Mouse (Mus musculus) left cerebral cortex, postnatal 25 days (tissue): ENCODE data around the gene Ube2c. TPM values are rescaled to one million over a fixed set of nuclear protein-coding genes. Genes with fewer than 3 reads are reported as not detected.
A peak's percentile ranks its signal among the peaks of the same experiment; 100 is the strongest.

Experiments used
- DNase-seq, 2 experiments: peaks; one replicate each; pipeline ENCODE4 v3.0.0; 2022; ENCODE audit warnings: low spot score in 2 of 2, mixed read lengths in 1 of 2
- intact Hi-C: fragments of 180-260 bp; cut with DNase I; formaldehyde crosslinking; loops from one replicate; pipeline ENCODE4 v1.15.1; 2025
- total RNA-seq, 2 experiments: library from RNA; stranded (reverse); gene quantifications; 2 replicates each; pipeline ENCODE4 v1.2.3; 2021

Ube2c gene
- under 1 TPM; 0.60 to 0.89 TPM for total RNA-seq

GRCm38 (mm10) chr2:164769258-164770037, at the start of gene Ube2c:
Gene Ube2c, plus strand, starts transcription at chr2:164769898.
- peak; percentile 97 to 99 for DNase-seq
- intact Hi-C loops = no loop called here

DNA sequence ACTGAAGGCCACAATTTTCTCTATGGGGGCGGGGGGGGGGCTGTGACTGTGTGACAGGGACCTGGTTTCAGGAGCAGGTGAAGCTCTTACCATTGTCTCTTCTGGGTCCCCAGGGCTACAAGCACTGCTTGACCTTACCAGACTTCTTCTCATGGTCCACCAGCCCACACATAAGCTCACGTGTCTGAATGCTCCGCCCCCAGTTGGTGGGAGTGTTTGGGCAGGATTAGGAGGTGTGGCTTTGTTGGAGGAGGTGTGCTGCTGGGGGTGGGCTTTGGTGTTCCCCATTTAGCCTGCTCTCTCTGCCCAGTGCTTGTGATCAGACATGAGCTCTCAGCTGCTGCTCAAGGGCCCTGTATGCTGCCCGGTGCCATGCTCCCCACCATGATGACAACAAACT, 46.4 kb upstream of the Ube2c start:
- DNase-seq = no peak
- intact Hi-C loops = no loop called here

DNA sequence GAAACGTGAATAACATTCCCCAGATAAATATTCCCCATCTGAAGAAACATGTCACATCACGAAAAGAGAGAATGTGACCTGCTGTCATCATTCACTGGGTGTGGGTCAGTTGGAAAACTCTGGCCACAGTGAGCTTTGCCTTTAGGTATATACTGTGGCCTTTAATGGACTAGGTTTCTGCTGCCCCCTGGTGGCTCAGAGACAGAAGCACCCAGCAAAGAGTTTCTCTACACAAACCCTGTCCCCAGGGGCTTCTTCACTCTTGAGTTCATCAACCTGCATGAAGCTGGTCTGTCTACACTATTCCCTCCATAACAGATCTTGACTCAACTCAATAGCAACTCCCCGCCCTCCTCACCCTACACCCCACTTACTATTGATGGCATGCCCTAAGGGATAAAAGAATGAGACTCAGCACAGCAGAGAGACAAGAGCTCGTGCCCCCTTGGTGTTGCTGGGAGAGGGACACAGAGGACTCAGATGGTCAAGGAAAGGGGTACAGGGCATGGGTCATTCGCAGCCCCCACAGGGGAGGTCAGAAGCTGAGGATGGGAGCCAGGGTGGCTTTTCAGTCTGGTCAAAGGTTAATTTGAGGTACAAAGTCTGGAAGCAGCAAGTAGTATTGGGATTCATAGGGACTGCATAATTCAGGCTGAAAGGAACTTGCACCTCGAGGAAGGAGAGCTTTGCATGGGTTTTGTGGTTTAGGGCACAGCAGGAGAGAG, 43.6 kb upstream of the Ube2c start:
- DNase-seq = peak; percentile 64 to 65
- intact Hi-C loops = loop anchor here (1.0 to 5.0 kb wide), 3 partner anchors 47 to 309 kb away; partner anchors contain the start of gene Eppin

DNA sequence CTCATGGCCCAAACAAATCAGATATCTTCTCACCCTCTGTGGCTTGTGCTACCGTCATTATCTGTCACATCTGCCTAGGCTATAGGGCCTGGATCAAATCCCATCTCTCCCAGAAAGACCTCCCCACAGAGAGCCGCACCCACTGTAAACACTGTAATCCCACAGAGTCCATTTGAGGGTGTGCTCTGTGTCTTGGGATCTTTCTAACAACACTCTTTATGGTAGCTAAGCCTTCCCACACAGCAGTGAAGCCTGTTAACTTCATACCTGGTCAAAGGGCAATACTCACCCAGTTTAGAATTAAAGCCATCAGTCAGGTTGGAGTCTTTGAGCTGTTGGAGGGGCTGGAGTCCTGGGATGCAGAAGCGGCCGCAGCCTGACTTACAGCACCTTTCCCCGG, 38.0 kb upstream of the Ube2c start:
- intact Hi-C loops = no loop called here
- no peak for DNase-seq

- intact Hi-C loops = no loop called here
- DNase-seq = no peak
Measured at GRCm38 (mm10) chr2:164733259-164733658, 36.4 kb upstream of the Ube2c start.

GRCm38 (mm10) chr2:164734839-164735238, 34.9 kb upstream of the Ube2c start:
- intact Hi-C loops = no loop called here
- DNase-seq = no peak

DNA sequence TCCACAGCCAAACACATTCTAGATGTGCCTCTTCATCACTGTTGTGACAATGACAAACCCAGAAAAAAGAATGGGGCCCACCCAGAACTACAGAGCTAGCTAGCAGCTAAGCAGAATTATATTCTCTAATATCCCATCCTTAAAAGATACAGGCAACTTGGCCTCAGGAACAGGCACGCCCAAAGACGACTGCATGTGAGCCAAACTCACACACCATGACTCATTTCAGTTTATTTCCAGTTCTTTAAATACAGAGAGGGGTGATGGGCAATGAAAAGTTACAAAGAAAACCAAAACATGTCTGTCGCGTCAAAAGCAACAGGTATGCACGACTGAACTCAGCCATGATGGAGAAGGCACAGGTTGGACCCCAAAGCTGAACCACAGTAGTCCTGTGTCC, 34.3 kb upstream of the Ube2c start:
- intact Hi-C loops = no loop called here
- DNase-seq = peak in 1 of 2 experiments; percentile 21

GRCm38 (mm10) chr2:164737377-164738090, 32.2 kb upstream of the Ube2c start:
- DNase-seq = no peak
- intact Hi-C loops = no loop called here

- intact Hi-C loops = no loop called here
- DNase-seq = peak in 1 of 2 experiments; percentile 23
Measured at GRCm38 (mm10) chr2:164739876-164740275, 29.8 kb upstream of the Ube2c start.

GRCm38 (mm10) chr2:164744987-164745386, 24.7 kb upstream of the Ube2c start:
- intact Hi-C loops = no loop called here
- no peak for DNase-seq

DNA sequence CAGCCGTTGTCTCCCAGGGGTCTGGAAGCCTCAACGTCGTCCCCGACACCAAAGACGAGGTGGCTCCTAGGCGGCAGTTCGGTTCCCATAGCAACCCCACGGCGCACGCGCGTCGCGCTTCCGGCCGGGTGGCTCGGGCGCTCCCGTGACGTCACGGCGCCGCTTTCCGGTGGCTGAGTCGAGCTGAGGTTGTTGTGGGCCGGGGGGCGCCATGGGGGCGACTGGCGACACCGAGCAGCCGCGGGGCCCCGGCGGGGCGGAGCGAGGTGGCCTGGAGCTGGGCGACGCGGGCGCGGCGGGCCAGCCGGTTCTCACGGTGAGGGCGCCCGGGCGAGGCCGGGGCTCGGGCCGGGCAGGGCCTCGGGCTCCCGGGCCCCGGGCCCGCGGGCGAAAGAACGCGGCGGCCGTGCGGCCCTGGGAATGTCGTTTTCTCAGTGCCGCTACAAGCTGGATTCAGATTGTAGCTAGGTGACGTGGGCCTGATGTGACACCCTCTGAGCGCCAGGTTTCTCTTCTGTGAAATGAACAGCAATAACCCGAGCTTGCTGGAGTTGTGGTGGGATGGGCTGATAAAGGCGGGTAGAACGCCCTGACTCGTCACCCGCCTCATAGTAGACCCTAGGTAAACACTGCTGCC, 23.7 kb upstream of the Ube2c start, which contains the start of the genes Wfdc3 and Dnttip1:
TSS of gene Wfdc3 (minus strand) at position 89 of the 637 bp plus-strand sequence.
TSS of gene Dnttip1 (plus strand) at position 141 of the 637 bp plus-strand sequence.
- intact Hi-C loops = no loop called here
- DNase-seq = peak; percentile 96 to 97

DNA sequence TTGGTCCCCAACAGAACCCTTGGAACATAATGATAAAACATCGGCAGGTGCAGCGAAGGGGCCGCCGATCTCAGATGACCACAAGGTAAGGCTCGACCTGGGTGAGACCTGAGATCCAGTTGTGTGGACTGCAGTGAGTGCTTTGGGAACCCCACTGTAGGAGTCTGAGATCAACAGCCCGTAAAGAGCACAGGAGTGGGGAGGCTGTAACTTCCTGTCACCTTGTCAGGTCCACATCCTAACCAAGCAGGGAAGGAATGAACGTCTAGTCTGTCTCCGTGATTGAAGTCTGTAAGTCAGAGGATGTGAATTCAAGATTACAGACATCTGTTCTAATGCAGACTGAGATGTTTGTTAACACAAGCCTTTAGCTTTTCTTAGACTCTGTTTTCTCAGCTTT, 23.0 kb upstream of the Ube2c start:
- intact Hi-C loops = no loop called here

GRCm38 (mm10) chr2:164748191-164748590, 21.5 kb upstream of the Ube2c start:
- DNase-seq = no peak
- intact Hi-C loops = no loop called here

More for the DNA sequence above, 23.0 kb upstream of the Ube2c start:
- DNase-seq = no peak

DNA sequence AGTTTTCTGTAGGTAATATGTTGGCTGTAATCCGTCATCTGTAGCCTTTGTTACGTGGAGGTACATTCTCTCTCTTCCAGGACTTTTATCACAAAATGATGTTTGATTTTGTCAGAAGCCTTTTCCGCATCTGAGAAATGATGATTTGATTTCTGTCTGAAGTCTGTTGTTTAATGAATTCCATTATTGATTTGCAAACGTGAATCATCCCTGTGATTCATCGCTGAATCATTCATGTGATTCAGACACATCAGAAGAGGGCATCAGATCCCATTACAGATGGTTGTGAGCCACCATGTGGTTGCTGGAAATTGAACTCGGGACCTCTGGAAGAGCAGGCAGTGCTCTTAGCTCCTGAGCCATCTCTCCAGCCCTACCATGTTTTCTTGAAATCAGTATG, 20.7 kb upstream of the Ube2c start:
- intact Hi-C loops = no loop called here
- no peak for DNase-seq

DNA sequence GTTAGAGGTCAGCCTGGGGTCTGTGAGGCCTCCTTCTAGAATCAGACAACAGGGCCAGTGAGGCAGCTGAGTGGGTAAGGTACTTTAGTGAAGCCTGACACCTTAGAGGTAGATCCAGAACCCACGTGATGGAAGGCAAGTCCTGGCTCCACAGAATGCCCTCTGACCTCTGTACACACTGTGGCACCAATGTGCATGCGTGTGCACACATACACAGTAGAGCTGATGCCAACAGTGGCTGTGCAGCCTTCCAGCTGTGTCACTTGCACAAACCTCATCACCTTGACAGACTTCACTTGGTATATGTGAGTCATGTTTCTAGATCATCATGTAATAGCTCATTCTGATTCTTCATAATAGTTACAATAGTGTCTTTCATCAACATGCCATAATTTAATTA, 17.2 kb upstream of the Ube2c start:
- intact Hi-C loops = no loop called here
- DNase-seq = no peak

DNA sequence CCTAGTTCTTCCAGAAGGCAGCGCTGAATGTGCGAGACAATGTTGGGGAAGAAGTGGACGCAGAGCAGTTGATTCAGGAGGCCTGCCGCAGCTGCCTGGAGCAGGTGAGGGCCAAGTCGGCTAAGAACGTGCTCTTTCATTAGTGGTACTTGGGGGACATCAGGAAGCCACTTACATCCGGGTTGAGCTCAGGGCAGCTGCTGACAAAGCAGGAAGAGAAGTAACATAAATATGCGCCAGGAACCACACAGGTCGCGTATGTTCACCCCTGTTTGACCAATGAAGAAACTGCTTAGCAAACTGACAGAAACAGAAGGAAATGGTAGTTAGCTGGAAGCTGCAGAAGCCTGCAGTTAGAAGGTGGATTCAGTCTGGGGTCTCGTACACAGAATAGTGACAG, 15.6 kb upstream of the Ube2c start:
- DNase-seq = no peak
- intact Hi-C loops = no loop called here

DNA sequence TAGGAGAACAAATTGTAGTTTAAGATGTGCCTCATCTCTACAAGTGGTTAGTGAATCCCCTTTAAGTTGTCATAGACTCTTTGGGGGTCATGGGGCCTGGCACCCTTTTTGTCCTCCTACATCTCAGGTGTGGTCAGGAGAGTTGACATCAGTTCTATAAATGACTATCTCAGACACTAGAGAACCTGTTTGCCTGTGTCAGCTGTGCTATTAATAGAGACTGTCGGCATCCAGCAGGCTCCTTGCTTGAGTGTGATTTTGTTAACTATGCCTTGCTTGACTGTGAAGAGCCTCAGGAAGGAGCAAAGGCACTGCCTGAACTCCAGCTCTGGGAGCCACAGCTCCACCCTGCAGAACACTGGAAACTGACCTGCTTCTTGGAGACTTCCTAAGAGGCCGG, 14.9 kb upstream of the Ube2c start:
- no peak for DNase-seq

GRCm38 (mm10) chr2:164757841-164758240, 11.9 kb upstream of the Ube2c start:
- no peak for DNase-seq
- intact Hi-C loops = no loop called here

More for the DNA sequence above, 14.9 kb upstream of the Ube2c start:
- intact Hi-C loops = no loop called here

DNA sequence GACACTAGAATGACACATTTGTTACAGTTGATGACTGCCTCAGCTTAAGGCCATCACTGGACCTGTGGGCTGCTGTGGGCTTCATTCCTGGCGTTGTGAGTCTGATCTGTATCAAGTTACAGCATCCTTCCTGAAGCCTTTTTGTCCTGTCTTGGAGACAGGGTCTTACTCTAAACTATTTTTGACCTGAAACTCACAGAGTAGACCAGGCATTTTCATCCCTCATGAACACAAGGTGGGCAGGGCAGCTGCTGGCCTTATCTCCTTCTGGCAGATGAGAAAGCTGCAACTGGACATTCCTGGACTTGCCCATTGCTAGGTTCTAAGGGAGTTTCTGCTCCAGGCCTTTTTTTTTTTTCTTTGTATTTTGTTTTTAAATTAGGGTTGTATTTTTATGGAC, 11.0 kb upstream of the Ube2c start:
- intact Hi-C loops = no loop called here
- no peak for DNase-seq
